Mouse (Mus musculus) fat pad, adult 2 months (tissue): Measurements from ENCODE around the gene Dnajb14.
"Not testable (repeated sequence)": the region's sequence is repeated elsewhere in the genome, so short reads cannot be mapped to it uniquely, and the experiment has no call there.

ENCODE experiments used
- DNase-seq: peaks from one replicate; pipeline ENCODE4 v3.0.0-alpha.2; 2011; ENCODE audit warnings: low read depth, low spot score; ENCODE audit errors: extremely low read depth

The Dnajb14 gene

GRCm38 (mm10) chr3:137863330-137864123 is 3.9 kb upstream of the Dnajb14 start:
- no peak for DNase-seq

GRCm38 (mm10) chr3:137864124-137864987 is 3.1 kb upstream of the Dnajb14 start, which contains the start of gene H2afz:
Gene H2afz, plus strand, starts transcription at chr3:137864487.
- no peak for DNase-seq

DNA sequence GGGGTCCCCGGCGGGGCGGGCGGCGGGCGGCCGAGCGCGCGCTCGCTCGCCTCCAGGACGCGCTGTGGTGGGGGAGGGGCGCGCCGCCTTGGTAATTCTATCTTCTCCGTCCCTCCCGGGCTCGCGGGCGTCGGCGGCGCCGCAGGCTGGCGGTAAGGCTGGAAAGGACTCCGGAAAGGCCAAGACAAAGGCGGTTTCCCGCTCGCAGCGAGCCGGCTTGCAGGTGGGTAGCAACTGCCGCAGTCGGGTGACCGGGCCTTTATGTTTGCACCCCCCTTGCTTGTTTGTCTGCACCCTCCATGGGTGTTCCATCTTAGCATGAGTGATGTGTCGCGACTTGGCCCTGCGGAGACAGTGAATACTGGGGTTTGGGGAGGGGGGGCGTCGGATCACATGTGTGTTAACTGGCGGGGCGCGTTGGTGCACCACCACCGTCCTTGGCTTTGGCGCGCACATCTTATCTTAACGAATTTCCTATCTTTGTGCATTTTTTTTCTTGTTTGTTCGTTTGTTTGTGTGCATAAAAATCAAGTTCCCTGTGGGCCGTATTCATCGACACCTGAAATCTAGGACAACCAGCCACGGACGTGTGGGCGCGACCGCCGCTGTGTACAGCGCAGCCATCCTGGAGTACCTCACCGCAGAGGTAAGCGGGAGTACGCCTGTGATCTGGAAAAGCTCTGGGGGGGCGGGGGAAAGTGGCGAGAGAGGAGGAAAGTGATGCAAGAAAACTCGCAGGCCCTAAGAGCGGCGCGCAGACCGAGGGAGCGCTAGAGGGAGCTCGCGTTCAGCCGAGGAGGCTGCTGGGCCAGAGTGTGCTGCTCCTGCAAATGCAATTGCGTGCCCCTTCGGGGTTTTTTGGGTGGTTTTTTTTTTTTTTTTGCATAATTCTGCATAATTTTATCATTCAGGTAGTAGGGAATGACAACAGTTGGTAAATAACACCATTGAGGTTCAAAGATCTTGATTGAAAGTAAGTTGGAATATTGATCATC is 2.2 kb upstream of the Dnajb14 start:
- no peak for DNase-seq

DNA sequence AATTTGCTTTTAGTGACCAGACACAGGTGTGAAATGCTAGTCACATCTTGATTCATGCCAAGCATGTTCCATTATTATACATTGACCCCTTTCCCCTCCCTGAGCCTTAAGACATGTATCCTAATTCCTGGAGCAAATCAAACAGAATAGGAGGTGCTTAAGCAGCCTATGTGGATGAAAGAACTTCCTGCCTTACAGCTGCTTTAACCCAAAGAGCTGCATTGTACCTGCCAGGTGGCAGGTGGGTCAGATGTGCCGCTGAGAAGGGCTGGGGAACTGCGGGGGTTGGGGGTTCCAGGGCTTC is 390 bp upstream of the Dnajb14 start:
- no peak for DNase-seq

- DNase-seq, result no peak
Measured at GRCm38 (mm10) chr3:137868094-137868913, 829 bp downstream of the Dnajb14 start.

DNA sequence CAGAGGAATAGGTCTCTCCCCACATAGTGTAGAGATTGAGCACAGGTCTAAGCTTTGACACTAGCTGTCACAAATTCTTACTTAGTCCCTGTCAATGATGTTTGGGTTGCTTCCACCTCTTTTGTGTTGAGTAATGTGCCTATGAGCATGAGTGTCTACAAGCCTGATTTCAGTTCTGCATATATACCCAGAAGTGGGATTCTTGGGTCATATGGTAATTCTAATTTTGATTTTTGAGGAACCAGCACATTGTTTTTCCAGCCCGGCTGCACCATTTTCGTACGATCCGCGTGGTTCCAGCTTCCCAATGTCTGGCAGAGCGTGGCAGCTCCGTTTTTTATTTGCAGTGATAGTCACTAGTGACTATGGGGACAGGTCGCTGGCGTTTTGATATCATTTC is 1.9 kb downstream of the Dnajb14 start:
- DNase-seq, result no peak

GRCm38 (mm10) chr3:137879313-137879712 is 11.8 kb downstream of the Dnajb14 start:
- no peak for DNase-seq

GRCm38 (mm10) chr3:137880109-137880748 is 12.8 kb downstream of the Dnajb14 start:
- no peak for DNase-seq

GRCm38 (mm10) chr3:137881093-137881492 is 13.6 kb downstream of the Dnajb14 start:
- DNase-seq, result no peak

DNA sequence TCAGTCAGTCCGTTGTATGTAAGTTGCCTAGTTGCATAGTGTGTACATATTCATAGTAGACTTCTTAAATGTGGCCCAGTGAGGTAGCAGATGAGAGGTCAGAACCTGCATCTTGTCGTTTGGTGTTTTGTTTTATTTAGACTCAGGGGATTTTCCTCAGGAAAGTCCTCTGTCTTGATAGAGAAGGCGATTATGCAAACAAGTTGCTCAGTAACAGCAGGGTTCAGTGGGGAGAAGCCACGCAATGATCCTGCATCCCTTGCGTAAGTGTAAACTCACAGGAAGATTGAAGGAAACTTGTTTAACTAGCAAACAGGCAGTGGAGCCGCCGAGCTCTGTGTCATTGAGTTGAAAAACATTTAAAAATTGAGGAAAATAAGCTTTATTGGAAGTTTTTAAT is 20.5 kb downstream of the Dnajb14 start:
- no peak for DNase-seq

GRCm38 (mm10) chr3:137891089-137891488 is 23.6 kb downstream of the Dnajb14 start:
- no peak for DNase-seq

- no peak for DNase-seq
Measured at GRCm38 (mm10) chr3:137892118-137892517, 24.6 kb downstream of the Dnajb14 start.

DNA sequence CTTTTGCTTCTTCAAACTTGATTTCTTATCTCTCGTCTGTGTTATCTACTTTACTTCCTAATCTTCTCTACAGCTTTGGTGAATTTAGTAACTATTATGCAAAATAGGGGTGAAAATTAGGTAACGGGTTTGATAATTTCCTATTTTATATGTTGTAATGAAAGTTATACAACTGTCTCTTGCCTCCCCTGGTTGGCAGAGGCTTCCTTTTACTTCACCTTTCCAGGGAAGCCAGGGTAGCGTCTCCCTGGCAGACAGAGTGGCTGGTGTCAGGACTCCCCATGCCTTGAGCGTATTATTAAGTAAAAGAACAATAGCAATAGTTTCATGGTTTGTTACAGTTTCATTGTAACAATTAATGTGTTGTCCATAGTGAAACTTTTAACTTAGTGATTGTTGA is 26.3 kb downstream of the Dnajb14 start:
- DNase-seq, result no peak

GRCm38 (mm10) chr3:137895196-137895595 is 27.7 kb downstream of the Dnajb14 start:
- no peak for DNase-seq

- DNase-seq, result no peak
Measured at GRCm38 (mm10) chr3:137896386-137896785, 28.9 kb downstream of the Dnajb14 start.

- DNase-seq, result no peak
Measured at GRCm38 (mm10) chr3:137896867-137897266, 29.4 kb downstream of the Dnajb14 start.

GRCm38 (mm10) chr3:137897685-137898084 is 30.2 kb downstream of the Dnajb14 start:
- no peak for DNase-seq

DNA sequence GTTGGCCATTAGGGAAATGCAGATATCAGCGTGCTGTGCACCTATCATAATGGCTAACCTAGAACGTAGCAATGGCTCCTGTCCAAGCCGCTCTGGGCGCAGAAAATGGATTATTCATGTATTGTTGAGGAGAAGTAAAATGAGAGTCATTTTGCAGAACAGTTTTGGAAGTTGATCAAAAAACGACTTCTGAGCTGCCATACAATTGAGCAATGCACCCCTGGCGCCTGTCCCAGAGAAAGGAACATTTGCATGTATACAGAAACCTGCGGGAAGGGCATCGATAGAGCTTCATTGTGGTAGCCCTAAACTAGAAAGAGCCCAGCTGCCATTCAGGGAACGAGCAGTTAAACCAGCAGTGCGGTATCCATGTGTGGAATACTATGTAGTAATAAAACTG is 32.7 kb downstream of the Dnajb14 start:
- DNase-seq, result no peak

GRCm38 (mm10) chr3:137913093-137913492 is 45.6 kb downstream of the Dnajb14 start:
- no peak for DNase-seq

DNA sequence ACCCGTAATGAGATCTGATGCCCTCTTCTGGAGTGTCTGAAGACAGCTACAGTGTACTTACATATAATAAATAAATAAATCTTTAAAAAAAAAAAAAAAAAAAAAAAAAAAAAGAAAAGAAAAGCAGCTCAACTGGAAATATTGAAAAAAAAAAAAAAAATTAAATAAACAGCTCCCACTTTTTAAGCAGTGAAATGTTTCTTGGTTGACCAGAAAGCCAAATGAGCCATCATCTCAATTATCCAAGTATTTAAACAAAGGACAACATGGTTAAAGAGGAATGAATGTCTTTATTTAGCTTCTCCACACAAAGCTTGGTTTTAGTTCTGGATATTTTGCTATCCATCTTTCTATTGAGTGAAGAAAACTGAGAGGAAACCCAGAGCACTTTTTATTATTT is 47.1 kb downstream of the Dnajb14 start:
- DNase-seq, result not testable (repeated sequence)
